ENCODE assay signal across 17 mouse cellular contexts in genomic region chr11:72408451-72409170, GRCm38 (mm10). TPM values are rescaled to one million over a fixed set of nuclear protein-coding genes. Genes with fewer than 3 reads are reported as not detected.
DNase-seq lines count a peak whose midpoint lies in the region; ATAC-seq and TF ChIP-seq lines count a peak whose summit lies in the region.
"Had no signal": no experiment of that assay in that cellular context is flagged by ENCODE, and none has a peak within 500 bp of the region (broad histone marks: within the 10 kb centered on the region; RNA-seq: fewer than 3 reads in every experiment).

No protein-coding gene starts in this region.

- ATAC-seq in heart, embryonic 15.5 days (replicated peaks; ENCODE audit: insufficient number of reproducible peaks, insufficient read depth, low FRiP score, low read depth), result no peak
- no peak for ATAC-seq in lung, embryonic 14.5 days (ENCODE audit: insufficient read depth)
- ATAC-seq in intestine, embryonic 15.5 days, result no peak
- no peak for ATAC-seq in neural tube, embryonic 15.5 days (ENCODE audit: low FRiP score)
- ATAC-seq: forebrain, embryonic 15.5 days; hindbrain, postnatal 0 days; Patski had no signal

- peaks cover 76% of the 10 kb centered on the region for H3K4me1 ChIP-seq in heart, embryonic 15.5 days (replicated peaks)
- H3K4me1 ChIP-seq in lung, embryonic 14.5 days (ENCODE audit: insufficient read depth), result peaks cover 42% of the 10 kb centered on the region
- H3K4me1 ChIP-seq in intestine, embryonic 15.5 days (replicated peaks), result peaks cover 52% of the 10 kb centered on the region
- peaks cover 25% of the 10 kb centered on the region for H3K4me1 ChIP-seq in neural tube, embryonic 15.5 days

- no peak for DNase-seq in heart, postnatal 36 days
- peak; percentile 41 for DNase-seq in lung, embryonic 14.5 days
- DNase-seq in lung, postnatal 10 days, result no peak
- DNase-seq in urinary bladder, postnatal 14 days (ENCODE audit: low spot score), result no peak
- no peak for DNase-seq in gastrocnemius, adult 18-20 months (ENCODE audit: low spot score)
- DNase-seq: cerebellum, adult 9-11 months; gastrocnemius, postnatal 14 days; thymus, adult 2 months had no signal

- peak overlapping the region; percentile 77 for H3K4me2 ChIP-seq in heart, embryonic 15.5 days
- H3K4me2 ChIP-seq in lung, embryonic 14.5 days, result peak overlapping the region; percentile 97
- H3K4me2 ChIP-seq in intestine, embryonic 15.5 days (replicated peaks), result peak overlapping the region; percentile 98
- H3K4me2 ChIP-seq in neural tube, embryonic 15.5 days, result peak overlapping the region; percentile 9; the same call in 1 of the 2 replicates
- H3K4me2 ChIP-seq: forebrain, embryonic 15.5 days; midbrain, embryonic 12.5 days had no signal

- peaks cover 4% of the 10 kb centered on the region for H3K36me3 ChIP-seq in heart, embryonic 15.5 days
- peaks cover 15% of the 10 kb centered on the region for H3K36me3 ChIP-seq in lung, embryonic 14.5 days (ENCODE audit: insufficient read depth)
- no peaks in the 10 kb centered on the region for H3K36me3 ChIP-seq in intestine, embryonic 15.5 days
- no peaks in the 10 kb centered on the region for H3K36me3 ChIP-seq in neural tube, embryonic 15.5 days
- H3K36me3 ChIP-seq: forebrain, embryonic 15.5 days; midbrain, embryonic 12.5 days had no signal

- H3K27me3 ChIP-seq in heart, embryonic 15.5 days, result no peaks in the 10 kb centered on the region
- H3K27me3 ChIP-seq in lung, embryonic 14.5 days (ENCODE audit: insufficient read depth, low read length), result no peaks in the 10 kb centered on the region
- H3K27me3 ChIP-seq in intestine, embryonic 15.5 days (replicated peaks), result no peaks in the 10 kb centered on the region
- peaks cover 39% of the 10 kb centered on the region for H3K27me3 ChIP-seq in neural tube, embryonic 15.5 days (replicated peaks)
- H3K27me3 ChIP-seq: Patski had no signal

- H3K27ac ChIP-seq in heart, embryonic 15.5 days, result peak overlapping the region; percentile 95
- H3K27ac ChIP-seq in lung, embryonic 14.5 days (ENCODE audit: low read depth), result peak overlapping the region; percentile 90
- peak overlapping the region; percentile 3; the same call in 1 of the 2 replicates for H3K27ac ChIP-seq in intestine, embryonic 15.5 days
- H3K27ac ChIP-seq in neural tube, embryonic 15.5 days (replicated peaks), result no peak overlapping the region
- H3K27ac ChIP-seq: forebrain, embryonic 15.5 days; hindbrain, postnatal 0 days; midbrain, embryonic 12.5 days had no signal

- WGBS in heart, embryonic 15.5 days, result 27% methylated on average over 9 of the region's 9 CpGs
- 17% methylated on average over 9 of the region's 9 CpGs for WGBS in lung, embryonic 14.5 days
- WGBS in intestine, embryonic 15.5 days, result 34% methylated on average over 9 of the region's 9 CpGs
- 31% methylated on average over 9 of the region's 9 CpGs for WGBS in neural tube, embryonic 15.5 days

- peak overlapping the region; percentile 85 for H3K9ac ChIP-seq in heart, embryonic 15.5 days
- H3K9ac ChIP-seq in lung, embryonic 14.5 days, result peak overlapping the region; percentile 87
- 0 out of 2 replicates have a peak overlapping the region, but pooled peaks have one; percentile 1 for H3K9ac ChIP-seq in intestine, embryonic 15.5 days
- H3K9ac ChIP-seq in neural tube, embryonic 15.5 days (replicated peaks), result no peak overlapping the region
- H3K9ac ChIP-seq: forebrain, embryonic 15.5 days; midbrain, embryonic 12.5 days had no signal

- TF ChIP-seq CTCF in lung, embryonic 14.5 days (IDR thresholded peaks at IDR 0.05; ENCODE audit: low read depth), result no peak

- intact Hi-C loops in heart, postnatal 36 days (cut with DNase I), result no loop called here

- H3K4me3 ChIP-seq in heart, embryonic 15.5 days, result peak overlapping the region; percentile 70
- H3K4me3 ChIP-seq in lung, embryonic 14.5 days (ENCODE audit: low read depth, low read length), result peak overlapping the region; percentile 94
- H3K4me3 ChIP-seq in intestine, embryonic 15.5 days (replicated peaks), result peak overlapping the region; percentile 93; the same call in 1 of the 2 replicates
- H3K4me3 ChIP-seq in neural tube, embryonic 15.5 days (replicated peaks), result no peak overlapping the region
- H3K4me3 ChIP-seq: forebrain, embryonic 15.5 days; midbrain, embryonic 12.5 days had no signal

- H3K9me3 ChIP-seq in heart, embryonic 15.5 days (replicated peaks), result no peaks in the 10 kb centered on the region
- no peaks in the 10 kb centered on the region for H3K9me3 ChIP-seq in lung, embryonic 14.5 days (ENCODE audit: low read depth, low read length)
- no peaks in the 10 kb centered on the region for H3K9me3 ChIP-seq in intestine, embryonic 15.5 days
- H3K9me3 ChIP-seq in neural tube, embryonic 15.5 days (replicated peaks), result no peaks in the 10 kb centered on the region
- H3K9me3 ChIP-seq: forebrain, embryonic 15.5 days; midbrain, embryonic 12.5 days had no signal

RNA-seq across cellular contexts. Expression of gene Smtnl2, which starts 2.9 kb away (rescaled TPM):
- 114 and 133 TPM in 2 replicates for polyA plus RNA-seq in heart, embryonic 15.5 days (2015; fragmentation: Nextera tagmentation; extraction: Ambion mirVana)
- 10 to 100 TPM; 18.2 to 19.5 TPM for total RNA-seq in heart, postnatal 36 days (2021)
- polyA plus RNA-seq in lung, embryonic 14.5 days (2014; fragmentation: Nextera tagmentation; extraction: Ambion mirVana), result 107 and 122 TPM in 2 replicates
- polyA plus RNA-seq in intestine, embryonic 15.5 days (2015; fragmentation: Nextera tagmentation; extraction: Ambion mirVana), result 41.9 and 45.0 TPM in 2 replicates
- polyA plus RNA-seq in neural tube, embryonic 15.5 days (2015; fragmentation: Nextera tagmentation; extraction: Ambion mirVana), result 10.2 and 16.1 TPM in 2 replicates
- 100 to 1,000 TPM; 311 to 327 TPM for total RNA-seq in gastrocnemius, adult 18-20 months (2021)

RNA-seq across cellular contexts. Expression of gene Ggt6, which starts 26.7 kb away (rescaled TPM):
- polyA plus RNA-seq in heart, embryonic 15.5 days (2015; fragmentation: Nextera tagmentation; extraction: Ambion mirVana), result 0.15 TPM in 1 of 2 replicates, not detected in the other
- total RNA-seq in heart, postnatal 36 days (2021), result not detected
- not detected in 2 replicates for polyA plus RNA-seq in lung, embryonic 14.5 days (2014; fragmentation: Nextera tagmentation; extraction: Ambion mirVana)
- 11.5 and 14.4 TPM in 2 replicates for polyA plus RNA-seq in intestine, embryonic 15.5 days (2015; fragmentation: Nextera tagmentation; extraction: Ambion mirVana)
- polyA plus RNA-seq in neural tube, embryonic 15.5 days (2015; fragmentation: Nextera tagmentation; extraction: Ambion mirVana), result 1.2 TPM in 1 of 2 replicates, not detected in the other
- 1 to 10 TPM; 2.1 to 2.3 TPM for total RNA-seq in gastrocnemius, adult 18-20 months (2021)
- total RNA-seq: hindbrain, postnatal 0 days had no signal
- polyA plus RNA-seq: forebrain, embryonic 15.5 days; hindbrain, postnatal 0 days; midbrain, embryonic 12.5 days had no signal

RNA-seq across cellular contexts. Expression of gene Mybbp1a, which starts 32.5 kb away (rescaled TPM):
- 57.8 and 83.8 TPM in 2 replicates for polyA plus RNA-seq in heart, embryonic 15.5 days (2015; fragmentation: Nextera tagmentation; extraction: Ambion mirVana)
- total RNA-seq in heart, postnatal 36 days (2021), result 10 to 100 TPM; 45.9 to 46.8 TPM
- 157 and 161 TPM in 2 replicates for polyA plus RNA-seq in lung, embryonic 14.5 days (2014; fragmentation: Nextera tagmentation; extraction: Ambion mirVana)
- polyA plus RNA-seq in intestine, embryonic 15.5 days (2015; fragmentation: Nextera tagmentation; extraction: Ambion mirVana), result 171 and 172 TPM in 2 replicates
- polyA plus RNA-seq in neural tube, embryonic 15.5 days (2015; fragmentation: Nextera tagmentation; extraction: Ambion mirVana), result 63.1 and 82.7 TPM in 2 replicates
- 10 to 100 TPM; 54.7 to 63.3 TPM for total RNA-seq in gastrocnemius, adult 18-20 months (2021)

RNA-seq across cellular contexts. Expression of gene Tekt1, which starts 46.4 kb away (rescaled TPM):
- polyA plus RNA-seq in heart, embryonic 15.5 days (2015; fragmentation: Nextera tagmentation; extraction: Ambion mirVana), result 0.72 and 1.1 TPM in 2 replicates
- total RNA-seq in heart, postnatal 36 days (2021), result not detected
- polyA plus RNA-seq in lung, embryonic 14.5 days (2014; fragmentation: Nextera tagmentation; extraction: Ambion mirVana), result 6.1 and 6.5 TPM in 2 replicates
- polyA plus RNA-seq in intestine, embryonic 15.5 days (2015; fragmentation: Nextera tagmentation; extraction: Ambion mirVana), result 0.19 and 0.33 TPM in 2 replicates
- 4.6 and 5.9 TPM in 2 replicates for polyA plus RNA-seq in neural tube, embryonic 15.5 days (2015; fragmentation: Nextera tagmentation; extraction: Ambion mirVana)
- 1 to 10 TPM; 1.6 to 3.4 TPM for total RNA-seq in gastrocnemius, adult 18-20 months (2021)
- polyA plus RNA-seq: liver, embryonic 16.5 days; Patski; spleen, adult 2 months had no signal

Comparison
In these comparisons a context has a peak if more than half of its experiments do, and no peak if none do; other contexts are left out.
1. H3K4me2 ChIP-seq: peak in every context shown above with its lines; median percentile 98 in intestine, embryonic 15.5 days; 97 in lung, embryonic 14.5 days; 77 in heart, embryonic 15.5 days; 9 in neural tube, embryonic 15.5 days.